ENCODE assay signal across 20 mouse cellular contexts in the genomic region with DNA sequence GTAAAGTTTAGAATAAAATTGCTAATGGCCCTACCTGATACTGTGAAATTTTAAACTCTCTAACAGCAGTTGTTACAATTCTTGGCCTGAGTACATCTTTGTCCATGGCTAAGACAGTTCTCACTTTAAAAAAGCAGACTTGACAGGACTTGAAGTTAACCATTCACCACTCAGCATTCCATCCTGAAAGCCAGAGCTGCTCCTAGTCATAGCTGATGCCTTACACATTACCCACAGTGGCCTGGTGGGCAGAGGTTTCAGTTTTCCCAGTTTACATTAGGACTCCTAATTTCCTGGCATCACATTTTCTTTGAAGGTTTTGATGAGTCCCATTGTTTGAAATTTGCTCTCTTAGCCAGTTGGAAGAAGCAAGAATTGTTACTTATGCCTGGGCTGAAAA. TPM values are rescaled to one million over a fixed set of nuclear protein-coding genes. Genes with fewer than 3 reads are reported as not detected.
DNase-seq lines count a peak whose midpoint lies in the region; ATAC-seq lines count a peak whose summit lies in the region.
"Had no signal": no experiment of that assay in that cellular context is flagged by ENCODE, and none has a peak within 500 bp of the region (broad histone marks: within the 10 kb centered on the region; RNA-seq: fewer than 3 reads in every experiment).

No protein-coding gene starts in this region.

- no peak for ATAC-seq in heart, embryonic 13.5 days (ENCODE audit: extremely low read depth, insufficient number of reproducible peaks, low FRiP score, low TSS enrichment)
- peak; percentile 57; the same call in 1 of the 2 replicates for ATAC-seq in kidney, embryonic 16.5 days (ENCODE audit: low FRiP score, low TSS enrichment)
- ATAC-seq: CD4-positive, CD25-positive, alpha-beta regulatory T cell, adult 4 months; forebrain, embryonic 14.5 days; hindbrain, postnatal 0 days; intestine, embryonic 16.5 days had no signal

- peaks cover 57% of the 10 kb centered on the region for H3K36me3 ChIP-seq in heart, embryonic 13.5 days
- H3K36me3 ChIP-seq in kidney, embryonic 16.5 days (ENCODE audit: insufficient read depth, low read length) = peaks cover 36% of the 10 kb centered on the region

- no peak overlapping the region for H3K4me2 ChIP-seq in heart, embryonic 13.5 days
- no peak overlapping the region for H3K4me2 ChIP-seq in kidney, embryonic 16.5 days (replicated peaks; ENCODE audit: low read depth, low read length)
- H3K4me2 ChIP-seq: liver, embryonic 13.5 days; lung, embryonic 14.5 days; midbrain, embryonic 12.5 days had no signal

- DNase-seq in heart, adult 8-10 months (ENCODE audit: low spot score) = no peak
- DNase-seq in kidney, adult 18-20 months = no peak
- peak; percentile 54 for DNase-seq in Muller cell, postnatal 12 days (ENCODE audit: inconsistent ontology term)
- peak; percentile 38 to 51 for DNase-seq in kidney, postnatal 25 days
- DNase-seq in embryo, embryonic 10 days (ENCODE audit: low spot score) = no peak
- DNase-seq: adrenal gland, adult 2 months; cerebellum, adult 11-12 months; cerebellum, postnatal 14 days; liver, embryonic 13.5 days; lung, embryonic 14.5 days; right cerebral cortex, postnatal 25 days; spleen, adult 18-20 months; thymus, postnatal 14 days had no signal

- H3K4me3 ChIP-seq in heart, embryonic 13.5 days = no peak overlapping the region
- no peak overlapping the region for H3K4me3 ChIP-seq in kidney, embryonic 16.5 days (ENCODE audit: low read length)
- H3K4me3 ChIP-seq: liver, embryonic 13.5 days; midbrain, embryonic 12.5 days had no signal

- no peaks in the 10 kb centered on the region for H3K27me3 ChIP-seq in heart, embryonic 13.5 days (replicated peaks)
- no peaks in the 10 kb centered on the region for H3K27me3 ChIP-seq in kidney, embryonic 16.5 days (ENCODE audit: insufficient read depth, low read length)
- H3K27me3 ChIP-seq: liver, embryonic 13.5 days; midbrain, embryonic 12.5 days had no signal

- peaks cover 31% of the 10 kb centered on the region for H3K4me1 ChIP-seq in heart, embryonic 13.5 days
- H3K4me1 ChIP-seq in kidney, embryonic 16.5 days (ENCODE audit: insufficient read depth, low read length) = no peaks in the 10 kb centered on the region
- H3K4me1 ChIP-seq: midbrain, embryonic 12.5 days had no signal

- H3K9me3 ChIP-seq in heart, embryonic 13.5 days = no peaks in the 10 kb centered on the region
- no peaks in the 10 kb centered on the region for H3K9me3 ChIP-seq in kidney, embryonic 16.5 days (ENCODE audit: low read length)
- H3K9me3 ChIP-seq: liver, embryonic 13.5 days; midbrain, embryonic 12.5 days had no signal

- H3K27ac ChIP-seq in heart, embryonic 13.5 days (replicated peaks) = peak overlapping the region; percentile 39
- H3K27ac ChIP-seq in kidney, embryonic 16.5 days (ENCODE audit: low read length) = no peak overlapping the region
- H3K27ac ChIP-seq: hindbrain, postnatal 0 days; liver, embryonic 13.5 days; midbrain, embryonic 12.5 days had no signal

- H3K9ac ChIP-seq in heart, embryonic 13.5 days = 0 out of 2 replicates have a peak overlapping the region, but pooled peaks have one; percentile 7
- H3K9ac ChIP-seq in kidney, embryonic 16.5 days (replicated peaks; ENCODE audit: low read length) = no peak overlapping the region
- H3K9ac ChIP-seq: liver, embryonic 13.5 days; lung, embryonic 14.5 days; midbrain, embryonic 12.5 days had no signal

RNA-seq across cellular contexts. Expression of a gene that starts 19.9 kb away (rescaled TPM):
- 85.2 and 107 TPM in 2 replicates for polyA plus RNA-seq in heart, embryonic 13.5 days (2015; fragmentation: Nextera tagmentation; extraction: Ambion mirVana)
- 100 to 1,000 TPM; 276 to 382 (median 344) TPM for total RNA-seq in heart, adult 8-10 months (2022)
- 119 and 132 TPM in 2 replicates for polyA plus RNA-seq in kidney, embryonic 16.5 days (2015; fragmentation: Nextera tagmentation; extraction: Ambion mirVana)

RNA-seq across cellular contexts. Expression of a gene that starts 29.1 kb away (rescaled TPM):
- polyA plus RNA-seq in heart, embryonic 13.5 days (2015; fragmentation: Nextera tagmentation; extraction: Ambion mirVana) = 248 and 271 TPM in 2 replicates
- total RNA-seq in heart, adult 8-10 months (2022) = 100 to 1,000 TPM in 1 of 4 experiments, 10 to 100 TPM in 3; 85.8 to 102 (median 94.5) TPM
- polyA plus RNA-seq in kidney, embryonic 16.5 days (2015; fragmentation: Nextera tagmentation; extraction: Ambion mirVana) = 338 and 353 TPM in 2 replicates

RNA-seq across cellular contexts. Expression of a gene that starts 42.3 kb away (rescaled TPM):
- 542 and 584 TPM in 2 replicates for polyA plus RNA-seq in heart, embryonic 13.5 days (2015; fragmentation: Nextera tagmentation; extraction: Ambion mirVana)
- 100 to 1,000 TPM; 415 to 495 (median 478) TPM for total RNA-seq in heart, adult 8-10 months (2022)
- polyA plus RNA-seq in kidney, embryonic 16.5 days (2015; fragmentation: Nextera tagmentation; extraction: Ambion mirVana) = 318 and 319 TPM in 2 replicates

Comparison
In these comparisons a context has a peak if more than half of its experiments do, and no peak if none do; other contexts are left out.
1. DNase-seq: peak in Muller cell, postnatal 12 days (single experiment) and kidney, postnatal 25 days (2 of 2); none in heart, adult 8-10 months (single experiment), kidney, adult 18-20 months (single experiment) and embryo, embryonic 10 days (single experiment).